Mouse (Mus musculus) CH12.LX (cell line): Measurements from ENCODE around the gene Sowaha. TPM values are rescaled to one million over a fixed set of nuclear protein-coding genes. Genes with fewer than 3 reads are reported as not detected.

Source experiments
- DNase-seq: peaks from one replicate; pipeline ENCODE4 v3.0.0-alpha.2; 2013; ENCODE audit errors: extremely low read depth
- H3K27ac ChIP-seq: 2 replicates; pipeline ENCODE4 v1.5.1; 2012; ENCODE audit warnings: low read depth, mild to moderate bottlenecking, control low read depth, moderate library complexity; ENCODE audit not compliant: insufficient read depth
- H3K27me3 ChIP-seq: replicated peaks from 2 replicates; pipeline ENCODE3; 2012; ENCODE audit warnings: inconsistent platforms
- H3K36me3 ChIP-seq, 2 experiments: replicated peaks in 1 of 2; 2 replicates each; pipeline versions ENCODE3 to v1.6.1; 2012; ENCODE audit warnings: inconsistent platforms in 1 of 2, low read length in 1 of 2, mild to moderate bottlenecking in 1 of 2, mixed read lengths in 1 of 2, moderate library complexity in 1 of 2; ENCODE audit not compliant: control insufficient read depth in 1 of 2, insufficient read depth in 1 of 2
- H3K4me1 ChIP-seq, 2 experiments: 2 replicates each; pipeline ENCODE4 v1.6.1; 2012; ENCODE audit warnings: inconsistent platforms in 1 of 2, moderate library complexity in 1 of 2; ENCODE audit not compliant: insufficient read depth in 2 of 2, control insufficient read depth in 1 of 2
- H3K4me2 ChIP-seq: 2 replicates; pipeline ENCODE4 v1.6.1; 2012; ENCODE audit warnings: low read depth, mild to moderate bottlenecking, control low read depth; ENCODE audit not compliant: poor library complexity, insufficient read depth, severe bottlenecking
- H3K4me3 ChIP-seq, 3 experiments: fragments of 150-350 bp in 1 of 3; sonication (generic) in 1 of 3; replicated peaks in 1 of 3; 2 replicates each; pipeline versions ENCODE3 to v1.5.1; 2011 to 2012; ENCODE audit warnings: low read depth in 2 of 3, low read length in 2 of 3, mild to moderate bottlenecking in 2 of 3, moderate library complexity in 2 of 3, control low read depth in 1 of 3, improper control_type of control experiment in 1 of 3, inconsistent platforms in 1 of 3, mixed read lengths in 1 of 3; ENCODE audit not compliant: poor library complexity in 1 of 3
- H3K79me2 ChIP-seq: replicated peaks from 2 replicates; pipeline ENCODE4 v1.6.1; 2012; ENCODE audit warnings: mild to moderate bottlenecking, moderate library complexity; ENCODE audit not compliant: control insufficient read depth, poor library complexity, insufficient read depth, severe bottlenecking; ENCODE audit errors: extremely low read depth
- H3K9ac ChIP-seq: 2 replicates; pipeline ENCODE4 v1.6.1; 2012; ENCODE audit warnings: low read depth, mild to moderate bottlenecking, control low read depth, moderate library complexity; ENCODE audit not compliant: insufficient read depth
- H3K9me3 ChIP-seq: replicated peaks from 2 replicates; pipeline ENCODE3; 2012; ENCODE audit warnings: low read length, inconsistent platforms, mixed read lengths
- BHLHE40 ChIP-seq: IDR thresholded peaks from 2 replicates; pipeline ENCODE4 v1.6.1; 2011; ENCODE audit warnings: mild to moderate bottlenecking, low read depth, low read length, improper control_type of control experiment
- CHD1 ChIP-seq: IDR thresholded peaks from 2 replicates; pipeline ENCODE4 v1.6.1; 2012; ENCODE audit warnings: low read depth, low read length, improper control_type of control experiment, inconsistent platforms
- CHD2 ChIP-seq: IDR thresholded peaks from 2 replicates; pipeline ENCODE4 v1.6.1; 2011; ENCODE audit warnings: low read length, improper control_type of control experiment
- ELF1 ChIP-seq: IDR thresholded peaks from 2 replicates; pipeline ENCODE4 v1.6.1; 2014; ENCODE audit warnings: low read depth, mild to moderate bottlenecking, inconsistent platforms, low read length, improper control_type of control experiment
- EP300 ChIP-seq: IDR thresholded peaks from 2 replicates; pipeline ENCODE4 v1.6.1; 2011; ENCODE audit warnings: low read length, improper control_type of control experiment
- ETS1 ChIP-seq: conservative IDR thresholded peaks from 2 replicates; pipeline ENCODE4 v1.6.1; 2012; ENCODE audit warnings: low read depth, mild to moderate bottlenecking, inconsistent platforms, low read length, improper control_type of control experiment, moderate library complexity
- GABPA ChIP-seq: IDR thresholded peaks from 2 replicates; pipeline ENCODE4 v1.6.1; 2012; ENCODE audit warnings: low read depth, low read length, improper control_type of control experiment, inconsistent platforms; ENCODE audit not compliant: insufficient replicate concordance
- IRF4 ChIP-seq: IDR thresholded peaks from 2 replicates; pipeline ENCODE4 v1.6.1; 2014; ENCODE audit warnings: low read depth, mild to moderate bottlenecking, inconsistent platforms, low read length, improper control_type of control experiment
- MAFK ChIP-seq: IDR thresholded peaks from 2 replicates; pipeline ENCODE4 v1.6.1; 2011; ENCODE audit warnings: low read length, improper control_type of control experiment; ENCODE audit not compliant: insufficient replicate concordance
- MAX ChIP-seq: IDR thresholded peaks from 2 replicates; pipeline ENCODE4 v1.6.1; 2011; ENCODE audit warnings: low read length, improper control_type of control experiment
- MEF2A ChIP-seq: IDR thresholded peaks from 2 replicates; pipeline ENCODE4 v1.6.1; 2014; ENCODE audit warnings: low read depth, mild to moderate bottlenecking, inconsistent platforms, low read length, improper control_type of control experiment, borderline replicate concordance
- MXI1 ChIP-seq: IDR thresholded peaks from 2 replicates; pipeline ENCODE4 v1.6.1; 2011; ENCODE audit warnings: mild to moderate bottlenecking, low read depth, low read length, improper control_type of control experiment
- NRF1 ChIP-seq: IDR thresholded peaks from 2 replicates; pipeline ENCODE4 v1.6.1; 2014; ENCODE audit warnings: low read depth, mild to moderate bottlenecking, inconsistent platforms, low read length, improper control_type of control experiment, moderate library complexity
- PAX5 ChIP-seq: IDR thresholded peaks from 2 replicates; pipeline ENCODE4 v1.6.1; 2012; ENCODE audit warnings: low read length, inconsistent platforms, mixed read lengths
- POLR2AphosphoS2 ChIP-seq: IDR thresholded peaks from 2 replicates; pipeline ENCODE4 v1.6.1; 2011; ENCODE audit warnings: low read depth, low read length, improper control_type of control experiment
- RAD21 ChIP-seq: IDR thresholded peaks from 2 replicates; pipeline ENCODE4 v1.6.1; 2011; ENCODE audit warnings: low read depth, mild to moderate bottlenecking, low read length, improper control_type of control experiment, moderate library complexity
- SMC3 ChIP-seq: IDR thresholded peaks from 2 replicates; pipeline ENCODE4 v1.6.1; 2011; ENCODE audit warnings: low read depth, low read length, improper control_type of control experiment
- TBP ChIP-seq: conservative IDR thresholded peaks from 2 replicates; pipeline ENCODE4 v1.6.1; 2011; ENCODE audit warnings: low read depth, low read length, improper control_type of control experiment
- TCF12 ChIP-seq: IDR thresholded peaks from 2 replicates; pipeline ENCODE4 v1.6.1; 2014; ENCODE audit warnings: low read depth, mild to moderate bottlenecking, inconsistent platforms, low read length, improper control_type of control experiment
- USF2 ChIP-seq: conservative IDR thresholded peaks from 2 replicates; pipeline ENCODE4 v1.6.1; 2011; ENCODE audit warnings: low read depth, low read length, improper control_type of control experiment
- ZC3H11A ChIP-seq: IDR thresholded peaks from 2 replicates; pipeline ENCODE4 v1.6.1; 2012; ENCODE audit warnings: low read depth, mild to moderate bottlenecking, inconsistent platforms, low read length, improper control_type of control experiment
- ZKSCAN1 ChIP-seq: IDR thresholded peaks from 2 replicates; pipeline ENCODE4 v1.6.1; 2012; ENCODE audit warnings: low read depth, inconsistent platforms, low read length, improper control_type of control experiment, borderline replicate concordance
- ZMIZ1 ChIP-seq: IDR thresholded peaks from 2 replicates; pipeline ENCODE4 v1.6.1; 2012; ENCODE audit warnings: low read depth, mild to moderate bottlenecking, inconsistent platforms, low read length, improper control_type of control experiment
- ZNF384 ChIP-seq: IDR thresholded peaks from 2 replicates; pipeline ENCODE4 v1.6.1; 2012; ENCODE audit warnings: low read depth, low read length, improper control_type of control experiment, inconsistent platforms
- dilution Hi-C: fragments of 300-500 bp; cut with MboI; formaldehyde crosslinking; loops from 2 replicates; pipeline ENCODE4 v1.14.3; 2020; ENCODE audit warnings: low sequenced_read_pairs; ENCODE audit not compliant: extremely low pct_unique_long_range_greater_than_20kb, extremely low pct_ligation_motif_present
- in situ Hi-C: fragments of 300-500 bp; cut with MboI; formaldehyde crosslinking; loops from 3 replicates; pipeline ENCODE4 v1.14.3; 2019; ENCODE audit warnings: low sequenced_read_pairs, low pct_ligation_motif_present, low pct_unique_long_range_greater_than_20kb, mixed read lengths
- polyA plus RNA-seq: library from polyadenylated mRNA; unstranded; fragments of >175 nt; gene quantifications from 2 replicates; pipeline ENCODE4 v1.2.1, GENCODE M21; 2012; ENCODE audit warnings: low read depth; ENCODE audit not compliant: insufficient read length
- total RNA-seq, 2 experiments: library from RNA; depleted of rRNA; stranded (reverse); fragments of 300-350 nt in 1 of 2; fragments of >200 nt in 1 of 2; gene quantifications; 2 replicates each; pipeline ENCODE4 v1.2.3; 2012 to 2014

Sowaha gene
- total and polyA plus RNA-seq, 3 experiments = not detected

GRCm38 (mm10) chr11:53528397-53529252 lies 48.6 kb upstream of the Sowaha start:
- DNase-seq = no peak
- in situ Hi-C loops = loop anchor here (5.0 kb wide), 1 partner anchor 34 kb away; no protein-coding TSS in a partner anchor
- no peak overlapping the region for H3K4me3 ChIP-seq
- H3K79me2 ChIP-seq = no peaks in the 10 kb centered on the region
- no peak overlapping the region for H3K9ac ChIP-seq
- H3K4me2 ChIP-seq = no peak overlapping the region
- H3K27me3 ChIP-seq = no peaks in the 10 kb centered on the region
- no peak for TF ChIP-seq GABPA
- no peak for TF ChIP-seq CHD1
- TF ChIP-seq ZKSCAN1 = no peak
- TF ChIP-seq CHD2 = no peak
- no peak for TF ChIP-seq IRF4
- TF ChIP-seq MXI1 = no peak
- no peak for TF ChIP-seq MEF2A
- TF ChIP-seq ZNF384 = no peak
- no peak for TF ChIP-seq NRF1
- TF ChIP-seq PAX5 = no peak
- no peak for TF ChIP-seq BHLHE40
- no peak for TF ChIP-seq ZC3H11A
- TF ChIP-seq MAX = no peak
- TF ChIP-seq MAFK = no peak
- TF ChIP-seq TCF12 = no peak
- peaks cover 0 to 14% of the 10 kb centered on the region in 2 experiments; a peak in 2 of 4 replicates for H3K4me1 ChIP-seq
- dilution Hi-C loops = no loop called here
- H3K9me3 ChIP-seq = no peaks in the 10 kb centered on the region
- H3K36me3 ChIP-seq = peaks cover 5 to 9% of the 10 kb centered on the region in 2 experiments
- H3K27ac ChIP-seq = no peak overlapping the region

- H3K79me2 ChIP-seq = no peaks in the 10 kb centered on the region
- H3K4me1 ChIP-seq = peaks cover 2 to 20% of the 10 kb centered on the region in 2 experiments
- H3K27me3 ChIP-seq = peaks cover 3% of the 10 kb centered on the region
- H3K4me3 ChIP-seq = no peak overlapping the region
- no peaks in the 10 kb centered on the region for H3K9me3 ChIP-seq
- no peak overlapping the region for H3K4me2 ChIP-seq
- TF ChIP-seq EP300 (no peak), POLR2AphosphoS2 (no peak), RAD21 (no peak), USF2 (no peak), PAX5 (no peak), SMC3 (no peak), ELF1 (no peak), NRF1 (no peak), MAFK (no peak), IRF4 (no peak), CHD1 (no peak), ETS1 (no peak), ZNF384 (no peak), TBP (no peak), ZKSCAN1 (no peak), CHD2 (no peak), ZMIZ1 (no peak), MXI1 (no peak)
- TF ChIP-seq, all 38 proteins: peak for 0
- Histone ChIP-seq H3K36me3 (peaks cover 0 to 2% of the 10 kb centered on the region in 2 experiments), H3K9ac (no peak overlapping the region), H3K27ac (no peak overlapping the region)
- DNase-seq = no peak
- dilution Hi-C loops = no loop called here
- in situ Hi-C loops = loop anchor here (5.0 kb wide), 1 partner anchor 37 kb away; no protein-coding TSS in a partner anchor
Measured at GRCm38 (mm10) chr11:53525461-53525860, 45.4 kb upstream of the Sowaha start.
